Mouse (Mus musculus): Measurements from ENCODE around the gene Aldh3b2. TPM values are rescaled to one million over a fixed set of nuclear protein-coding genes. Genes with fewer than 3 reads are reported as not detected.

Aldh3b2 gene
- polyA plus RNA-seq, 1 experiment from 2014 or later, result 25.3 TPM

DNA sequence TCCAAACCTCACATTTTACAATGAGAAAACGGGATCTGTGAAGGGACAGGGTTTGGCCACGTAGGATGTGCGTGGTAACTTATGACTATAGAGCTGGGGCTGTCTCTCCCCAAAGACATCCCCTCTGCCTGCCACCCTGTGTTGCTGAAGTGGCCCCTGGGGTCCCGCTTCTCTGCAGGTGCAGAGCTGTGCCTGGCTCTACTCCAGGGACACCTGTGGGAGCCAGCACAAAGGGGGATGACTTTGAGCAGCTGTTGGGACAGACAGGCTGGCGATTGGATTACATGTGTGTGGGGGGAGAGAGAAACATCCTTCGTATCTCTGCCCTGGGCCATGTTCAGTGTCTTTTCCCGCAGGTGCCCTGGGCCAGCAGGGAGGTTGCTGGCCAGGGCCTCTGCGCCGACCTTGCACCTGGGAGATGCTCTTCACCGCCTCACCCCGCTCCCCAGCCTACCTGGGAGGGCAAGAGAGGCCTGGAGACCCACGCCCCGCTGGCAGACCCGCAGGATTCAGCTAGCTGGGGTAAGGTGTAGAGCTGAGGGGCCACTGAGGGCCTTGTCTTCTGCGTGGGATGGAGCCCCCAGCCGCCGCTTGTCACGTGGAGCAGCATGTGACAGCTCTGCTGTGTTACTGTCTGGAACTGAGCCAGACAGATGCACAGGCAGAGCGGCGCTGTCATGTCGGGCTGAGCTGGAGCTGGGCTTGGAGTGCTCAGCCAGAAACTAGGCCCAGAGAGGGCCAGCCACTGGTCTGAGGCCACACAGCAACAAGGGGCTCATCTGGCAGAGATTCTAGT, 41.7 kb upstream of the Aldh3b2 start:
- Histone ChIP-seq H3K9ac (no peak overlapping the region), H3K36me3 (no peaks in the 10 kb centered on the region), H3K4me1 (peaks cover 43% of the 10 kb centered on the region), H3K9me3 (replicated peaks) (no peaks in the 10 kb centered on the region), H3K27ac (replicated peaks) (peak overlapping the region; percentile 85), H3K4me2 (replicated peaks) (no peak overlapping the region), H3K27me3 (no peaks in the 10 kb centered on the region), H3K4me3 (replicated peaks) (no peak overlapping the region)
- no peak for ATAC-seq (ENCODE audit: insufficient number of reproducible peaks, low FRiP score, low TSS enrichment, low read depth)
- WGBS, result 54% methylated on average over 21 of the region's 21 CpGs

DNA sequence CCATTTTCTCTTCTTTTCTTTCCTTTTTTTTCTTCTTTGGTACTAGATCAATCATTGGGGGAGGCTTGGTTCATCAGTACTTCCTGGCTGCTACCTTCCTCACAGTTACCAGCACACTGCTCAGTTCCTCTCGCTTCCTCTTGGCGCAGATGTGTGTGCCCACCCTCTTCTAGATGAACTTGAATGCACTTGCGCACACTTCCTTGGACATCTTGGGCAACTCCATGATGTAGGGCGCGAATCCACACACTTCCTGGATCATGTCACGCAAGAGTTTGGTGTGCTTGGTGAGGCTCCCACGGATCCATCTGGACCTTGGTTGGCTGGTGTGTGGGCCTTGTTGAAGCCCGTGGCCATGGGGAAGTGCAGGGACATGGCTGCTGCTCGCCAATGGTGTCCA, 40.4 kb upstream of the Aldh3b2 start:
- no peaks in the 10 kb centered on the region for H3K9me3 ChIP-seq (replicated peaks)
- H3K4me1 ChIP-seq, result peaks cover 42% of the 10 kb centered on the region
- no peak overlapping the region for H3K4me2 ChIP-seq (replicated peaks)
- 88% methylated on average over 9 of the region's 9 CpGs for WGBS
- H3K27ac ChIP-seq (replicated peaks), result no peak overlapping the region
- ATAC-seq (ENCODE audit: insufficient number of reproducible peaks, low FRiP score, low TSS enrichment, low read depth), result no peak
- no peak overlapping the region for H3K4me3 ChIP-seq (replicated peaks)
- no peaks in the 10 kb centered on the region for H3K27me3 ChIP-seq
- H3K9ac ChIP-seq, result no peak overlapping the region
- H3K36me3 ChIP-seq, result no peaks in the 10 kb centered on the region

DNA sequence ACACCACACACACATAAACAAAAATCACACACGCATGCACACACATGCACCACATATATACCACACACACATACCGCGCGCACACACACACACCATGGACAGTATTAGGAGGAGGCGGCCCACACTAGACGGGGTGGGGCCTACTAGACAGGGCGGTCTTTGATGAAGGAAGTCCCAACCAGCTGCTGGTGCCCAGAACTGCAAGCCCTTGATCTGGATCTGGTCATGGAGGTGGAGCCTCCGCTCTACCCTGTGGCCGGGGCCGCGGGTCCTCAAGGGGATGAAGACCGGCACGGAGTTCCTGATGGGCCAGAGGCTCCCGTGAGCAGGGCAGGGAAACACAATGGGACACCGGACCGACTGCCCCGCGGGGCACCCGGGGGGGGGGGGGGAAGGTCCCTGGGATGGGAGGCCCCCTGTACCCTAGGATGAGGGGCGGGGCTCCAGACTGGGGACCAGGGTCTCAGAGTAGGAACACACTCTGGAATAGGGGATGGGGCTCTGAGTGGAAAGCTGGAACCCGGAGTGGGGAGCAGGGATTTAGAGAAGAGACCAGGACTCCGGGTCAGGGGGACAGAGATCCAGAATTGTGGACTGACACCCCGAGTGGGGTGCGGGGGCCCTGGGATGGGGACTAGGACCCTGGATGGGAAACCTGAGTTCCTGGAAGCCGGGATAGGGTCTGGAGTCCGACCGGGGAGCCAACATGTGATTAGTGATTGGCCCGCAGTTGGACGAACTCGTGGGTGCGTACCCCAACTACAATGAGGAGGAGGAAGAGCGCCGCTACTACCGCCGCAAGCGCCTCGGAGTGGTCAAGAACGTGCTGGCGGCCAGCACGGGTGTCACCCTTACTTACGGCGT, 36.9 kb upstream of the Aldh3b2 start, which contains the start of gene Unc93b1:
Gene Unc93b1 (plus strand): TSS at position 155 of the 864 bp plus-strand sequence.
- Histone ChIP-seq H3K4me2 (replicated peaks) (peak within 1 kb of the TSS; percentile 90), H3K4me3 (replicated peaks) (peak within 1 kb of the TSS; percentile 51), H3K36me3 (no peaks in the 10 kb centered on the region), H3K9ac (peak within 1 kb of the TSS; percentile 29), H3K27me3 (no peaks in the 10 kb centered on the region), H3K27ac (replicated peaks) (peak within 1 kb of the TSS; percentile 34; the same call in 1 of the 2 replicates), H3K9me3 (replicated peaks) (no peaks in the 10 kb centered on the region), H3K4me1 (peaks cover 25% of the 10 kb centered on the region)
- WGBS, result 6% methylated on average over 42 of the region's 42 CpGs
- ATAC-seq (ENCODE audit: insufficient number of reproducible peaks, low FRiP score, low TSS enrichment, low read depth), result peak; percentile 87

DNA sequence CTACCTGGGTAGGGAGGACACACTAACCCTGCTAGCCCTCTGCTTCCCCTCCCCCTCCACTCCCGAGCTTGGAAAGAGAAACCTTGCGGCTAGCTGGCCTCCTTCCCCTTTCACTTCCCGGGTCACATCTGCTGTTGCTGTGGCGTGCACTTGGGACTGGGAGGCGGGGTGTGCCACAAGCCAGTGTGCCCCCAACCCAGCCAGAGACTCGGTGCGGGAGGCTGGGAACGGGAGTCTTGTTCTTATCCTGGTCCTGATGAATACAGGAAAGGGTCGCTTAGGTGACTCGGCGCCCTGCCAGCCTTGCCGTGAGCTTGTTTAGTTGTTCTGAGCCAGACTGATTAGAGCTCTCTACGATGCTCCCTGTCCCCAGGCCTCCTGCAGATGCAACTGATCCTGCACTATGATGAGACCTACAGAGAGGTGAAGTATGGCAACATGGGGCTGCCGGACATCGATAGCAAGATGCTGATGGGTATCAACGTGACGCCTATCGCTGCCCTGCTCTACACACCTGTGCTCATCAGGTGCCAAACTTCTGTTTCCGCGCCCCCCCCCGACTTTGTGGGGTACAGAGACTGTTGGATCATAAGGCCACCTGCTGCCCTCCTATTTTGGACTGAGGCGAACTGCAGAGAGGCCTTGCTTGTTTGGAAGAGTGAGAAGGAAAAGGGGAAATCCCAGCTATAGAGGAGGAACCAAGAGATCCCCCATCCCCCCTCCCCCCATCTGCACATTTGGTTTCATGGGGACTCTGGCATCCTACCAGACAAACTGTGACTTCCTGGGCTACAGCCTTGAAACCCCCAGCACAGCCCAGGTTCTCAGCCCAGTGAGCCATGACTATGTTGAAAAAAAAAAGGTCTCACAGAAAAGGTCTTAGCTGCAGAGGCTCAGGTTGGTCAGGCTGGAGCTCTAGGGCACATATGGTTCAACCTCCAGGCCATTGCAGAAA, 36.0 kb upstream of the Aldh3b2 start:
- H3K4me1 ChIP-seq, result peaks cover 15% of the 10 kb centered on the region
- H3K4me3 ChIP-seq (replicated peaks), result peak overlapping the region; percentile 51
- no peaks in the 10 kb centered on the region for H3K36me3 ChIP-seq
- ATAC-seq (ENCODE audit: insufficient number of reproducible peaks, low FRiP score, low TSS enrichment, low read depth), result no peak
- H3K27ac ChIP-seq (replicated peaks), result 0 out of 2 replicates have a peak overlapping the region, but pooled peaks have one; percentile 34
- peak overlapping the region; percentile 90 for H3K4me2 ChIP-seq (replicated peaks)
- 9% methylated on average over 22 of the region's 22 CpGs for WGBS
- no peaks in the 10 kb centered on the region for H3K27me3 ChIP-seq
- H3K9me3 ChIP-seq (replicated peaks), result no peaks in the 10 kb centered on the region
- peak overlapping the region; percentile 29 for H3K9ac ChIP-seq

GRCm38 (mm10) chr19:3942315-3942714, 29.8 kb upstream of the Aldh3b2 start:
- no peak overlapping the region for H3K4me3 ChIP-seq (replicated peaks)
- no peak overlapping the region for H3K27ac ChIP-seq (replicated peaks)
- no peaks in the 10 kb centered on the region for H3K9me3 ChIP-seq (replicated peaks)
- no peak for ATAC-seq (ENCODE audit: insufficient number of reproducible peaks, low FRiP score, low TSS enrichment, low read depth)
- no peaks in the 10 kb centered on the region for H3K27me3 ChIP-seq
- H3K36me3 ChIP-seq, result no peaks in the 10 kb centered on the region
- no peak overlapping the region for H3K4me2 ChIP-seq (replicated peaks)
- no peak overlapping the region for H3K9ac ChIP-seq
- WGBS, result 91% methylated on average over 7 of the region's 7 CpGs
- H3K4me1 ChIP-seq, result peaks cover 3% of the 10 kb centered on the region; the same call in 1 of the 2 replicates

GRCm38 (mm10) chr19:3942986-3943735, 29.0 kb upstream of the Aldh3b2 start:
- H3K4me3 ChIP-seq (replicated peaks), result no peak overlapping the region
- H3K36me3 ChIP-seq, result no peaks in the 10 kb centered on the region
- H3K9ac ChIP-seq, result no peak overlapping the region
- no peaks in the 10 kb centered on the region for H3K27me3 ChIP-seq
- no peak for ATAC-seq (ENCODE audit: insufficient number of reproducible peaks, low FRiP score, low TSS enrichment, low read depth)
- H3K4me1 ChIP-seq, result peaks cover 3% of the 10 kb centered on the region; the same call in 1 of the 2 replicates
- H3K4me2 ChIP-seq (replicated peaks), result peak overlapping the region; percentile 31; the same call in 1 of the 2 replicates
- H3K27ac ChIP-seq (replicated peaks), result no peak overlapping the region
- H3K9me3 ChIP-seq (replicated peaks), result no peaks in the 10 kb centered on the region
- WGBS, result 22% methylated on average over 27 of the region's 27 CpGs

GRCm38 (mm10) chr19:3945872-3946564, 26.1 kb upstream of the Aldh3b2 start:
- no peak for ATAC-seq (ENCODE audit: insufficient number of reproducible peaks, low FRiP score, low TSS enrichment, low read depth)

DNA sequence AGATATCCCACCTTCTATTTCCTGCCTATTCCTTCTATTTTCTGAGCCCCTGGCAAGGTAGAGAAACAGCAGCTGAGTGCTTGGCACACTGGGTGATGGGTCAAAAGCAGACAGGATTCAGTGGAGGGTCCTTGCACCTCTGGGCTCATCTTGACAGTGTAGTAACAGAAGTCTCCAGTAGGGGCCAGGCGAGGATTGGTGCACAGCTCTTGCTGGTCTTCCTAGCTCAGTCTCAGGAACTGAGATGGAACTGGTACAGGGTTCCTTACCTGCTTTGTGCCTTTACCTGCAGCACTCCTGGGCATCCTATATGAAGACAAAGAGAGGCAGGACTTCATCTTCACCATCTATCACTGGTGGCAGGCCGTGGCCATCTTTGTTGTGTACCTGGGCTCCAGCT, 25.4 kb upstream of the Aldh3b2 start:
- no peak overlapping the region for H3K9ac ChIP-seq
- no peak overlapping the region for H3K27ac ChIP-seq (replicated peaks)
- no peak overlapping the region for H3K4me2 ChIP-seq (replicated peaks)
- no peaks in the 10 kb centered on the region for H3K36me3 ChIP-seq
- peaks cover 3% of the 10 kb centered on the region; the same call in 1 of the 2 replicates for H3K4me1 ChIP-seq
- no peak overlapping the region for H3K4me3 ChIP-seq (replicated peaks)
- WGBS, result 18% methylated on average over 2 of the region's 2 CpGs
- H3K27me3 ChIP-seq, result no peaks in the 10 kb centered on the region
- ATAC-seq (ENCODE audit: insufficient number of reproducible peaks, low FRiP score, low TSS enrichment, low read depth), result no peak
- H3K9me3 ChIP-seq (replicated peaks), result no peaks in the 10 kb centered on the region

More at GRCm38 (mm10) chr19:3945872-3946564, 26.1 kb upstream of the Aldh3b2 start:
- H3K9me3 ChIP-seq (replicated peaks), result no peaks in the 10 kb centered on the region
- peaks cover 3% of the 10 kb centered on the region; the same call in 1 of the 2 replicates for H3K4me1 ChIP-seq
- no peaks in the 10 kb centered on the region for H3K36me3 ChIP-seq
- H3K9ac ChIP-seq, result no peak overlapping the region
- H3K4me2 ChIP-seq (replicated peaks), result no peak overlapping the region
- no peak overlapping the region for H3K27ac ChIP-seq (replicated peaks)
- H3K27me3 ChIP-seq, result no peaks in the 10 kb centered on the region
- no peak overlapping the region for H3K4me3 ChIP-seq (replicated peaks)
- 25% methylated on average over 10 of the region's 10 CpGs for WGBS

- no peak for ATAC-seq (ENCODE audit: insufficient number of reproducible peaks, low FRiP score, low TSS enrichment, low read depth)
- Histone ChIP-seq H3K4me3 (replicated peaks) (no peak overlapping the region), H3K4me2 (replicated peaks) (no peak overlapping the region), H3K9me3 (replicated peaks) (no peaks in the 10 kb centered on the region), H3K4me1 (peaks cover 3% of the 10 kb centered on the region; the same call in 1 of the 2 replicates), H3K27me3 (no peaks in the 10 kb centered on the region), H3K36me3 (no peaks in the 10 kb centered on the region), H3K27ac (replicated peaks) (no peak overlapping the region), H3K9ac (no peak overlapping the region)
- WGBS, result 75% methylated on average over 3 of the region's 3 CpGs
Observed at GRCm38 (mm10) chr19:3947813-3948212, 24.3 kb upstream of the Aldh3b2 start.

Data from embryonic facial prominence, embryonic 15.5 days (tissue).